Comparison of ENCODE assay signal across 21 mouse cellular contexts in genomic region chr12:54535556-54536516, GRCm38 (mm10).
DNase-seq lines count a peak whose midpoint lies in the region; ATAC-seq lines count a peak whose summit lies in the region.
"Had no signal": no experiment of that assay in that cellular context is flagged by ENCODE, and none has a peak within 500 bp of the region (broad histone marks: within the 10 kb centered on the region; RNA-seq: fewer than 3 reads in every experiment).

No protein-coding gene starts in this region.

- H3K4me2 ChIP-seq in intestine, embryonic 14.5 days (ENCODE audit: low read length), result no peak overlapping the region
- H3K4me2 ChIP-seq in intestine, embryonic 16.5 days (ENCODE audit: low read depth, low read length), result no peak overlapping the region
- no peak overlapping the region for H3K4me2 ChIP-seq in stomach, embryonic 15.5 days
- H3K4me2 ChIP-seq: embryonic facial prominence, embryonic 12.5 days; forebrain, embryonic 12.5 days; liver, embryonic 13.5 days; lung, embryonic 14.5 days had no signal

- no peak overlapping the region for H3K4me3 ChIP-seq in intestine, embryonic 14.5 days (ENCODE audit: low read depth, low read length)
- no peak overlapping the region for H3K4me3 ChIP-seq in intestine, embryonic 16.5 days (ENCODE audit: low read length)
- H3K4me3 ChIP-seq in stomach, embryonic 15.5 days (replicated peaks), result no peak overlapping the region
- H3K4me3 ChIP-seq: embryonic facial prominence, embryonic 12.5 days; erythroblast, embryonic 14.5 days; forebrain, embryonic 12.5 days; heart, embryonic 10.5 days; liver, embryonic 13.5 days; megakaryocyte, embryonic 14.5 days had no signal

- no peaks in the 10 kb centered on the region for H3K9me3 ChIP-seq in intestine, embryonic 14.5 days (ENCODE audit: control insufficient read depth, low read length)
- H3K9me3 ChIP-seq in intestine, embryonic 16.5 days (ENCODE audit: control insufficient read depth, low read length), result no peaks in the 10 kb centered on the region
- H3K9me3 ChIP-seq in stomach, embryonic 15.5 days, result no peaks in the 10 kb centered on the region
- H3K9me3 ChIP-seq: embryonic facial prominence, embryonic 12.5 days; forebrain, embryonic 12.5 days; heart, embryonic 10.5 days; liver, embryonic 13.5 days; megakaryocyte, embryonic 14.5 days had no signal

- ATAC-seq in intestine, embryonic 14.5 days (replicated peaks; ENCODE audit: low FRiP score, low TSS enrichment, low read depth), result no peak; the same call in 1 of the 2 replicates
- ATAC-seq in intestine, embryonic 16.5 days, result no peak
- no peak for ATAC-seq in stomach, embryonic 15.5 days (ENCODE audit: insufficient read depth, low FRiP score, low read depth)
- ATAC-seq: inflammation-experienced regulatory T-cells, adult 6 months had no signal

- 62% methylated on average over 6 of the region's 9 CpGs for WGBS in intestine, embryonic 14.5 days
- WGBS in intestine, embryonic 16.5 days, result 53% methylated on average over 7 of the region's 9 CpGs
- WGBS in stomach, embryonic 15.5 days, result 61% methylated on average over 7 of the region's 9 CpGs

- H3K27ac ChIP-seq in intestine, embryonic 14.5 days (ENCODE audit: low read depth), result peak overlapping the region; percentile 71
- no peak overlapping the region for H3K27ac ChIP-seq in intestine, embryonic 16.5 days (ENCODE audit: low read length)
- H3K27ac ChIP-seq in stomach, embryonic 15.5 days, result peak overlapping the region; percentile 80; the same call in 1 of the 2 replicates
- H3K27ac ChIP-seq: embryonic facial prominence, embryonic 12.5 days; forebrain, embryonic 12.5 days; heart, embryonic 10.5 days; liver, embryonic 13.5 days had no signal

- H3K27me3 ChIP-seq in intestine, embryonic 14.5 days (replicated peaks; ENCODE audit: control insufficient read depth, insufficient read depth, low read length), result no peaks in the 10 kb centered on the region
- H3K27me3 ChIP-seq in intestine, embryonic 16.5 days (replicated peaks; ENCODE audit: control insufficient read depth, insufficient read depth, low read length), result no peaks in the 10 kb centered on the region
- no peaks in the 10 kb centered on the region for H3K27me3 ChIP-seq in stomach, embryonic 15.5 days (replicated peaks)
- H3K27me3 ChIP-seq: embryonic facial prominence, embryonic 12.5 days; forebrain, embryonic 12.5 days; liver, embryonic 13.5 days had no signal

- no peak for DNase-seq in intestine, embryonic 14.5 days (ENCODE audit: low spot score)
- DNase-seq in ZHBTc4 (ENCODE audit: low read depth, low spot score), result peak; percentile 9
- peak; percentile 65 for DNase-seq in embryo, embryonic 10.5 days (ENCODE audit: low spot score)
- no peak for DNase-seq in kidney, postnatal 25 days
- no peak for DNase-seq in layer of hippocampus, adult 9-11 months
- DNase-seq: cerebellum, adult 18-20 months; cerebellum, postnatal 25 days; heart, postnatal 4 days; kidney, postnatal 36 days; liver, embryonic 13.5 days; lung, embryonic 14.5 days; lung, postnatal 36 days; thymus, postnatal 14 days had no signal

- peaks cover 16% of the 10 kb centered on the region; the same call in 1 of the 2 replicates for H3K4me1 ChIP-seq in intestine, embryonic 14.5 days (replicated peaks; ENCODE audit: control insufficient read depth, insufficient read depth, low read length)
- peaks cover 6% of the 10 kb centered on the region; the same call in 1 of the 2 replicates for H3K4me1 ChIP-seq in intestine, embryonic 16.5 days (ENCODE audit: control insufficient read depth, insufficient read depth, low read length)
- H3K4me1 ChIP-seq in stomach, embryonic 15.5 days, result 0 out of 2 replicates have a peak, but pooled peaks cover 4% of the 10 kb centered on the region
- H3K4me1 ChIP-seq: liver, embryonic 13.5 days; megakaryocyte, embryonic 14.5 days had no signal

- no peaks in the 10 kb centered on the region for H3K36me3 ChIP-seq in intestine, embryonic 14.5 days (ENCODE audit: control insufficient read depth, insufficient read depth, low read length)
- H3K36me3 ChIP-seq in intestine, embryonic 16.5 days (ENCODE audit: control insufficient read depth, insufficient read depth, low read length), result no peaks in the 10 kb centered on the region
- H3K36me3 ChIP-seq in stomach, embryonic 15.5 days, result no peaks in the 10 kb centered on the region
- H3K36me3 ChIP-seq: embryonic facial prominence, embryonic 12.5 days; forebrain, embryonic 12.5 days; heart, embryonic 10.5 days; liver, embryonic 13.5 days had no signal

- H3K9ac ChIP-seq in intestine, embryonic 14.5 days (ENCODE audit: low read length), result no peak overlapping the region
- H3K9ac ChIP-seq in intestine, embryonic 16.5 days (ENCODE audit: low read depth, low read length), result no peak overlapping the region
- no peak overlapping the region for H3K9ac ChIP-seq in stomach, embryonic 15.5 days
- H3K9ac ChIP-seq: embryonic facial prominence, embryonic 12.5 days; forebrain, embryonic 12.5 days; liver, embryonic 13.5 days; lung, embryonic 14.5 days had no signal

Comparison
In these comparisons a context has a peak if more than half of its experiments do, and no peak if none do; other contexts are left out.
1. DNase-seq: peak in ZHBTc4 (single experiment) and embryo, embryonic 10.5 days (single experiment); none in intestine, embryonic 14.5 days (single experiment), kidney, postnatal 25 days (0 of 2) and layer of hippocampus, adult 9-11 months (single experiment).